Mouse (Mus musculus): ENCODE results near the gene Myh9.
"Not testable (repeated sequence)": the region's sequence is repeated elsewhere in the genome, so short reads cannot be mapped to it uniquely, and the experiment has no call there.

Myh9 gene

DNA sequence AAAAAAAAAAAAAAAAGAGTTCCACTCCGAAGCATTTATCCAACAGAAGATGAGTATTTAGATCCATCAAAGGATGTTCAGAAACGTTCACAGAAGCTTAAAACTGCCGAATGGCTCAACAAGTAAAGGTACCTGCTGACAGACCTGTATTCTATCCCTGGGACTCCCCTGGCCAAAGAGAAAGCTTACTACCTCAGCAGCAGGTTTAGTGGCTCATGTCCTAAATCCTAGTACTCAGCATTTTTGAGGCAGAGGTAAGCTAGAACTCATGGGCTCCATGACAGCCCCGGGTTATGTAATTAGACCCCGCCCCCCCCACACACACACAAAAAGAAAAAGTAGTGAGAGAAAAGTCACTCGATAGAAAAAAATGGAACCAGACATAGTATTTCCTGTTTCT lies 2.1 kb upstream of the Myh9 start:
- no peak for DNase-seq (ENCODE audit: low read depth in 2 of 2, low spot score in 2 of 2)

DNA sequence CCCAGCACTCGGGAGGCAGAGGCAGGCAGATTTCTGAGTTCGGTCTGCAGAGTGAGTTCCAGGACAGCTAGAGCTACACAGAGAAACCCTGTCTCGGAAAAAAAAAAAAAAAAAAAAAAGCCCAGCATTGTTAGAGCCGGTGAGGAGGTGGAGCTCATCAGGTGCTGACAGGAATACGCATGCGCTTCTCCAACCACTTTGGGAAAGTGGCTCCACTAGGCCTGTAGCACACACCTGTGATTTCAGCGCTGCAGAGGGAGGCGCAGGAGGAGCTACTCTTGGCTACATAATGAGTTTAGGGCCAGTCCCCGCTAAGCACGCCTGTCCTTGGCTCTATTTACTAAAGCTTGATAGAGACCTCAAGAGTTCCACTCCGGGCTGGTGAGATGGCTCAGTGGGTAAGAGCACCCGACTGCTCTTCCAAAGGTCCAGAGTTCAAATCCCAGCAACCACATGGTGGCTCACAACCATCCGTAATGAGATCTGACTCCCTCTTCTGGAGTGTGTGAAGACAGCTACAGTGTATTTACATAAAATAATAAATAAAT lies 1.6 kb upstream of the Myh9 start:
- not testable (repeated sequence) for DNase-seq (ENCODE audit: low read depth in 2 of 2, low spot score in 2 of 2)

DNA sequence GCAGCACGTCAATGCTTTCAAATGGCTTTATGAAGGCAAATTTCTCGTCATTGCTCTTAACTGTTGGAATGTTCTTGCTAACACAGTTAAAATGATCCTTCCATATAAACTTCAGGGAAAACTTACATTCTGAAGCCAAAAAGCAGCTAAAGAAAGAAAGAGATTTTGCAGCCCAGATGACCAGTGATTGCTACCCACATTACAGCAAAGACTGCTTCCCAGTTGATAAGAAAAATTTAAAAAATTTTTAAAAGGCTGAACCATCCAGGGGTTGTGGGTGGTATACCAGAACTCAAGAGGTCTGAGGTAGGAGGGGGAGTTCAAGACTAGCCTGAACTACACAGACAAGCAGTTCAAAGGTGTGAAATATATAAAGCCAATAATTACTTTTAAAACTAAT lies 1.1 kb upstream of the Myh9 start:
- DNase-seq (ENCODE audit: low read depth in 2 of 2, low spot score in 2 of 2), result no peak

DNA sequence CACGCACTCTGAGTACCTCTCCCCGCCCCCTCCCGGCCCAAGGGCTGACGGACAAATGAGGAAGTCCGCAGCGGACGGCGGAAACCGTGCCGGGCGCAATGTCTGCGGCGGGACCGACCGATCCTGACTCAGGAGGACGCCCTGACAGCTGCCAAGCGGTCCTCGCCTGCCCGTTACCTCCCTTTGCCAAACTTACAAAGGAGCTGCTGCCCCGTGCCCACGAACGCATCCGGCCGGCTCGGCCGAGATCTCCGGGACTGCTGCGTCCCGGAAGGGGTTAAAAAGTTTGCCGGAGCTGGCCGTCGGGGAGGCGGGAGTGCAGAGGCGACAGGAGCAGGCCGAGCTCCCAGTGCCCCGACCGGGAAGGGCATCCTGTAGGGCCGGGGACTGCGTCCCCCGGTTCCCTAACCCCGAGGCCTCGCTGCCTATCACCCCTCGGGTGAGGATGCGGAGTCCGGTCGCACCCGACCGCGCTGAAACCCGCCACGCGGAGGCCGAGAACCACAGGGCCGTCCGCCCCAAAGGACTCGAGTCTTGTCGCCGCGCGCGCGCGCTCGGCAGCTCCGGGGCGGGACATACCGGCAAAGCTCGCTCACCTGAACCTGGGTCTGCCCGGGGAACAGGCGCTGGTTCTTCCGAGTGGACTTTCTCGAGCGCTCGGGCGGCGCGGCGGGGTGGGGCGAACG lies 471 bp downstream of the Myh9 start:
- DNase-seq (ENCODE audit: low read depth in 2 of 2, low spot score in 2 of 2), result no peak

DNA sequence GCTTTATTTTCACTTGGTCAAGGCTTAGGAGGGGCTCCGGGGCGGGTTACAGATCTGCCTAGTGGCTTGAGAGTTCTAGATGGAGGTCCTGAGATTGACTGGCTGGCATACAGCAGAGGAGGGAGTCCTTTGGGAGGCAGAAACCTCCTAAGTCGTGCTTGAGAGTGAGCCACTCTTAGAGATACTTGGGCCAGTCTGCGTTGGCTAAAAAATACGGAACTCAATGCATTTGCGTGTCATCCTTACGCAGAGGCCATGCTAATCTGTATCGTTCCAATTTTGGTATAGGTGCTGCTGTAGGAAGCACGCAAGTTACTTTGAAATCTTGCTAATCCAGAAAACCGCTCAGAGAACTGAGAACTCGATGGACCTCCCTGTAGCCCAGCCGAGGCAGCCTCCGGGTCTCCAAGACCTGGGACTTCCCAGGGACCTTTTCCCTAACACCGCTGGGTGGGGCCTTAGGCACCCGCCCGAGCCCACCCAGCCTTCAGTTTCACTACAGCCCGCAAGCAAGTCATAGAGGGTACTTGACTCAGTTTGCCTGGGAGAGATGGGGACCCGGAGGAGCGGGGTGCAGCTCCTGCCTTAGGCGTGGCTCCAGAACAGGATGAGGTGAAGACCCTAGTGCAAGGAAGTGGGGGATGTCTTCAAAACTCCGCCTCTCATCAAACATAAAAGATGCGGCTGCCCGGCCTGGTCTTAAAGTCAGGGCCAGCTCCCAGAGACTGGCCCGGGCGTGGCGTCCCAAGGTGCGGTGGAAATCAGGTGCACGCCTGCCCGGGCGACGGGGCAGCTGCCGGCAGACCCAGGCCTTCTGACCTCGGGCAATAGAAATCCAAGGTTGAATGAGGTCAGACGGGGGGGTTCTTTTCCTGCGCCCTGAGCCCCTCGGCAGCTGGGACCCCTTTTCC lies 1.3 kb downstream of the Myh9 start:
- no peak for DNase-seq (ENCODE audit: low read depth in 2 of 2, low spot score in 2 of 2)

DNA sequence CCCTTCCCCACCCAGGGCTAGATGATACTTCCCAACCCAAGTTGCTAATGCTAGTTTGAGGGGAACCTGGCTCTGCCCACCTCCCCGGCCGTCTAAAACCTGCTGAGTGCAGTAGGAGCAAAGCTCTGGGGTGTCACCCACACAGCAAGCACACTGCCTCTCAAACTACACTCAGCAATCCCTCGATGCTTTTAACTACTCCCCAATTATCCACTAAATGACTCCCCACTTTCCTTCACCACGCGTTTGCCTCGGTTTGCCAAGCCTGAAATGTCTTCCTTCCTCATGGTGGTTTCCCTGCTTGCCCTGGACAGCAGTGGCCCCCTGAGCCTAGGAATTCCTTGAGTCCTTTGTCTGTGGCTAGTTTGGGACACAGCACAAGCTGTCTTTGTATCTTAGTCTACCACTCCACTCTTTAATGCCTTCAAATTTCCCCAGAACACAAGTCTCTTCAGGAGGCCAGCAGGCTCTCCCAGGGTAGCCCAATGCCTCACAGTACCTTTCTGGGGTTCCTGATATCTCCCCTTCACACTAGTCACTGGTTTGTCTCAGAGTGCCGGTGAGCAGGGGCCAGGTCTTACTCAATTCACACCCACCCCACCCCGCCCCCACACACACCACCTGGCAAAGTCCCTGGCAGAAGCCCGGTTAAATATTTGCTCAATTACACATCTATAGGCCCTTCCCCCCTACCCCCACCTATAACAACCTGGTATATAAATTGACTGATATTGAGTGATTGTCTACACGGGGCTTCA lies 2.3 kb downstream of the Myh9 start:
- no peak for DNase-seq (ENCODE audit: low read depth in 2 of 2, low spot score in 2 of 2)

DNA sequence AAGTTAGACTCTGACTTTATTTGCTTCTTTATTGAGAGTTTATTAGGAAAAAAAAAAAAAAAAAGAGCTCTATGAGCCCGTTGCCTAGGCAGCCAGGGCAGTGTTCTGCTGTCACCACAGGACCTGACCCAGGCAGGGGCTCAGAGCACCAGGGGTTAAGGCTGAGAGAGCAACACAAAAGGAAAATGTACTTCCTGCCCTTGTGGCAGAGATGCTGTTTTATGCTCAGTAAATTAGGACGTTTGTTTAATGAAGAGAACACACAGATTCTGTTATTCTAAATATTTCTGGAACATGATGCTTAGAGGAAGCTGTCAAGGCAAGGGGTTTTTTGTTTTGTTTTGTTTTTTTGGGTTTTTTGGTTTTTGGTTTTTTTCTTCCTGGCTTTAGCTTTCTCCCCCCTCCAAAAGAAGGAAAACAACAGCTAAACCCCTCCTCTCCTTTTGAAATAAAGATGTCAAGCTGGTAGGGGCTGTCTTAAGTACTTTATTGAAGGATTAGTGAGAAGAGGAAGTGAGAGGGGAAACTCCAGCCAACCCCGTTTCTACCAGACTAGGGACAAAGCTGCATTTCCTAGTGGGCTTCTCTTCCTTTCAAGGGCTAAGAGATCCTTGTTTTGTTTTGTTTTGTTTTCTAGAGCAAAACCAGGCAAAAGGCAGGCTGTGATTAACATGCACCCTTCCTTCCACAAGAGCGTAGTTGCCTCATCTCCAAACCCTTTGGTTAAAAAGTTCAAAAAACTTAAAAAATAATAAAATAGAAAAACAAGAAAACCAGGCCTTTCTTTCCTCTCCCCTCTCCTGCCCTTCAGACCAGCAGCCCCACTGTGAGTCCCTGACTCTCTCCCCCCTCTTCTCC lies 3.2 kb downstream of the Myh9 start:
- DNase-seq (ENCODE audit: low read depth in 2 of 2, low spot score in 2 of 2), result peak in 1 of 2 experiments; percentile 51

DNA sequence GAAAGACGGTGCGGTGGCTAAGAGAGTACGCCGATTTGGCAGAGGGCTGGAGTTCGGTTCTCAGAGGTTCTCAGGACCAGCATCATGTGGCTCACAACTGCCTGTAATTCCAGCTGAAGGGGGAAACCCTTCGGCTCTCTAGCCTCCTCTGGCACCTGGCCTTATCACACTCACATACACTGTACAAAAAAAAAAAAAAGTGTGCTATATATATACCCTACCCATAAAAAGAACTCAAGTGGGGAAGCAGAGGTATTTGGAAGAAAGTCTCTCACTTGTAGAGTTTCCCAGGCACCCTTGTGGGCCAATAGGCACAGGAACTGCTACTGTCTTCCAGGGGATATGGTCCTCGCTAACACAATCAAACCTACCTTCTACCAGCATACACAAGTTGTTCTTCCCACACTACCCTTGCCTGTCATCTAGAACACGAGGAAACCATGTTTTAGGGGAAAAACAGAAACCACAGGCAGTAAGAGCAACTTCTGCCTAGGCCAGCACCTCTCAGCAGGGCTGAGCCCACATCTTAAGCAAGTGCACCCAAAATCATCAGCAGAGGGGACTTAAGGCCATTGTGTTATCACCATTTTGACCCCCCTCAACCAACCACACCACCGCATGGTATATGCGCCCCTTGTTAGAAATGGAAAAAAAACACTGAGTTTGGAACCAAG lies 4.4 kb downstream of the Myh9 start:
- no peak for DNase-seq (ENCODE audit: low read depth in 2 of 2, low spot score in 2 of 2)

DNA sequence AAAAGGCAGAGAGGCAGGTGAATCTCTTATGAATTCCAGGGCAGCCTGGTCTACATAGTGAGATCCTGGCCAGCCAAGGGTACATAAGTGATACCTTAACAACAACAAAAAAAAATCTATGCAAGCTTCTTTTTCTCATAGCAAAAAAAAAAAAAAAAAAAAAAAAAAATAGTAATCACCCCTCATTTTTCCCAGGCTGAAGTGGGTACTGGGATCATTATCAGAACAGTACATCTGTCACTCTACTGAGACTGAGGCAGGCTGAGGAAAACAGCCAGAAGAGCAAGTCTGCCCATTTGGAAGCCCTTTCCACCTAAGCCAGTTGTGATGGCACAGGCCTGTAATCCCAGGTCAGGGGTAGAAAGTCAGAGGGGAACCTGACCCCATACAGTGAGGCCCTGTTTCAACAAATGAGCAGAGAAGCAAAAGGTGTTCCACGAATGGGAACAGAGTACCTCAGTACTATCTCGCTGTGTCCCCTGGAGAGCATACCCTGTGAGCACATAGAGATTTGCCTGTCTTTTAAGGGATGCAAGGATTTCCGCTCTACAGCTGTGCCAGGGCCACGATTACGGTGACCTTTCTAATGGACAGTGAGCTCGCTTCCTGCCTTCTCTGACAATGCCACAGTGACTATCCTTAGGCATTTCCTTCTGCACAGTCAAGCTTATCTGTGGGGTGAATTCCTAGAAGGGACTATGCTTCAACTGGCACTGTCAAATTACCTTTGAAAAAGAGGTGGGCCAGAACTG lies 5.1 kb downstream of the Myh9 start:
- no peak for DNase-seq (ENCODE audit: low read depth in 2 of 2, low spot score in 2 of 2)

DNA sequence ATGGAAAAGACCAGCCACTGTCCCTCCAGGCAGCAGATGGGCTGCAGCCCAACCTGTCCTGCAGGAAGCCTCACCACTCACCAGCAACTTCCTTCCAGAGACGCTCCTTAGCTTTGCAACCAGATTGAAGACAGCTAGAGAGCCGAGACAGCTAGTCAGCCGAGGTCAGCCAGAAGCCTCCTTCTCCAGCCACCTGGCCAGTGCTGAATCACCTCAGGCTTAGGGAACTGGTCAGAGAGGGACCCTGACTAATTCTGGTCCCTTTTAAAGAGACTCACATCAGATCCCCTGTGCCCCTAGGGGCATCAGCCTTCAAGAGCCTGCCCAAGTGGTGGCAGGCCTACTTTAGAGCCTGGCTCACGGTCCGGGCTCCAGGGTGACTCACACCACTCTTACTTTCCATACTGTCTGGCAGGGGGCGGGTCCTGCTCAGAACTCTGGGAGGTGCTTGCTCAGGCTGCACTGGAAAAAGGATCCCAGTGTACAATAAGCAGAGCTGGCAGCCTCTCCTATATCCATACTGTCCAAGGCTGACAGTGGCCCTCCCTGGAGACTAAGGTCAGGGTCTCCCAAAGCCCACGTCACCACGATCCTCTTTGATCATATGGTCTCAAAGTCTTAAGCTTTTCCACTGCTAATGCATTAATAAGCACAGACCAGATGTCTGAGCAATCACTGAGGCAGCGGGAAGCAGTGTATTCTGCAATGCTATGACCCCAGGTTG lies 5.9 kb downstream of the Myh9 start:
- DNase-seq (ENCODE audit: low read depth in 2 of 2, low spot score in 2 of 2), result no peak

DNA sequence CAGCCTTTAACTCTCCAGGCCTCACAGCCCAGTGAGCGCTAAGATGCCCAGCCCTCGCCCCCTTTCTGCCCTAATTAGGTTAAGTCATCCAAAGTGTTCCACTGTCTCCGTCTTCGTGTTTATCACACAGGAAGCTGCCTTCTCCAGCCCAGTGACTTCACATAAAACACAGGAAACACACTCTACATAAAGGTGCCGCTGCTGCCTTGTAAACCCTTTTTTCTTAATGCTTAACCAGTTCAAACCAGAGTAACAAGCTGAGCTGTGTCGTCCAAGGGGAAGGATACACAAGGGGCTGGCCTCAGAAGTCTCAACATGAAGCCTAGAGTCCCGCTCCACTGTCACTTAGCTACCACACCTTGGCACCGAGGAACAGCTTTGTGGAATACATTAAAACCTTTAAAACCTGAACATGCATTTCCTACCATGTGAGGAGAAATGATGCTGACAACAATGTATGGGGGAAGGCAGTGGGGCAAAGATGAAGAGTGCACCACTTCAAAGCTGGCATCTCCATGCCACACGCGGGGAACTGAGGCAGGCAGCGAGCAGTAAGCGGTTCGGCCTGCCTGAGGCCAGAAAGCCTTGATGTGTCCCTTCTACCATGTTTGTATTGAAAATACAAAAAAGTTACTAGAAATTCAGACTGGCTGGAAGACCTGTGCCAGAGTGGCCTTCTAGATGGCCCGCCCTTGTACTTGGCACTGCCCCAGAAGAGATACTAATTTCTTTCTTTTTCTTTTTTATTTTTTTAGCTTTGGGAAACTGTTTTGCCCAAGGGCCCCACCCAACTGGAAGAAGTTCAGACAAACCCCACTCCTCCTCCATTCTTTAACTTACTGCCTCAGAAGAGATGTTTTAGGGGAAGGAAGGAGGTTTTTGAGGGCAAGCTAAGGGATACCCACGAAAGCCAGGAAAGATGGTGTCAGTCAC lies 7.4 kb downstream of the Myh9 start:
- peak; percentile 75 to 81 for DNase-seq (ENCODE audit: low read depth in 2 of 2, low spot score in 2 of 2)

DNA sequence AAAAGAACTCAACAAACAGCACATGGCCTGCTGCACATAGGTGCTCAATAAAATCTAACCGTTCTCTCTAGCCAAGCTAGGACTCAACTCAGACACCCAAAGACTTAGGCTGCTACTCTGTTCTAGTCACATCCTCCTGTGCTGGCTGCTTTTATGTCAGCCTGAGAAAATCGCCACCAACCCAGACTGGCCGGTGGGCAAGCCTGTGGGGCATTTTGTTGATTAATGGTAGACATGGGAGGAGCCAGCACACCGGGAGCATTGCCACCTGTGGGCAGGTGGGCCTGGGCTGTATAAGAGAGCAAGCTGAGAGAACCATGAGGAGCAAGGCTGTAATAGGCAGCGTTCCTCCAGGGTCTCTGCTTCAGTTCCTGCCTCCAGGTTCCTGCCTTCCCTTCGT lies 8.2 kb downstream of the Myh9 start:
- DNase-seq (ENCODE audit: low read depth in 2 of 2, low spot score in 2 of 2), result no peak

DNA sequence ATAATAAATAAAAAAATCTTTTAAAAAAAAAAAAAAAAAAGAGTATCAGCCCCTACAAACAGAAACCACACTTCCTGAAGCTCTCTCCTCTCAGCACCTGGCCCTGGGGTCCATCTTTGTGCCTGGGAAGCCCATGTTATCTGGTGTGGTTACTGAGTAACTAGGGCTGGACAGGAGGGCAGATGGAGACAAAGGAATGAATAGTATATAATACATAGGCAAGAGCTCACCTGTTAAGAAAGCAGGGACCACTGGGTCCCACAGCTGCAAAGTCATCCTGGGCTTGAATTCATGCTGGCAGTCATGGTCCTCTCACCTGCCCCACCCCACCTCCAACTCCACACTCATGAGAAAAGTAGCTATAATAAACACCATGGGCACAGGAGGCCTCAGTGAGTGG lies 8.9 kb downstream of the Myh9 start:
- DNase-seq (ENCODE audit: low read depth in 2 of 2, low spot score in 2 of 2), result no peak

DNA sequence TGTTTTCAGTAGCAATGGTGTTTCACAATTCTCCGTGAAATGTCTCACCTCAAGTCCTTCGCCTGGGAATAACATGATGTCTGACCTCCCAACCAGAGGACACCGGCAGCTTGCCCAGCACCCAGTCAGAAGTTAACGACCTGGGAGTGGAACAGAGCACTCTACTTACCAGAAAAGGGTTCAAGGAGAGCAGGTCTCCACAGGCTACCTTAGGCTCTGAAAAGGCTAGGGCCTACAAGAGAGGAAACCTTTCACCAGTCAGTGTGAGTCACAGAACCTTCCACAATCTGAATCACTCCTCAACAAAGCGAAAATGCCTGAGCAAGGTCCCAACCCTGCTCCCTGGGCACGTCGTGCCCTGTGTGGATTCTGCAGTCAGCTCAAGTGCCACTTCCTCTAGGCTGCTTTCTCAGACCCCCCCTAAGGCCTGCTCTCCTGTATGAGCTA lies 9.5 kb downstream of the Myh9 start:
- DNase-seq (ENCODE audit: low read depth in 2 of 2, low spot score in 2 of 2), result no peak

DNA sequence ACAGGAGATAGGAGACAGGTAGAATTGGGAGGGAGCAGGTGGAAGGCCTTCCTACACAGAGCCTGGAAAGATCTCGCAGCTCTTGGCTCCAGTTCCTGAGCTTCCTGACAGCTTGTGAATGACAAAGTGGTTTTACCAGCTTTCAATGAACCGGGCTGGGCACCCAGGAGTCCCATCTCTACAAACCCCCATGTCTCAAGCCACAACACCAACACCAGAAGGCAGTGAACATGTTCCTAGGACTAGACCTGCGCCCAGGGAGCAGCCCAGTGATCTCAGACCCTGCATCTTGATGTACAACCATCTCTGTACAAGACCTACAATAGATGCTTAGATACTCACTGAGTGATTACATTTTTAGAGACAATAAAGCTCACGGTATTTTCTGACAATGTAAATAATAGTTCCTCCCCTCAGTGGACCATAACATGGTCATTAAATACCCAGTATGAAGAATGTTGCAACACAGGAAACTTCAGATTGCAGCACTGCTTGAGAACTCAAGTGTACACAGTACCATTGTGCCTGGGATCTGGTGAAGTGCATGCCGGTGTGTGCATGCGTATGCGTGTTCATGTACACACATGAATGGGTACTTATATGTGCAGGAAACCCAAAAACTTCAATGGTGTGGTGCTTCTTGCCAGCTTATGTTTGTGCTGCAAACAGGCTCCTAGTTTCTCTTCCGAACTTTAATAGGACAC lies 10.1 kb downstream of the Myh9 start:
- DNase-seq (ENCODE audit: low read depth in 2 of 2, low spot score in 2 of 2), result no peak

DNA sequence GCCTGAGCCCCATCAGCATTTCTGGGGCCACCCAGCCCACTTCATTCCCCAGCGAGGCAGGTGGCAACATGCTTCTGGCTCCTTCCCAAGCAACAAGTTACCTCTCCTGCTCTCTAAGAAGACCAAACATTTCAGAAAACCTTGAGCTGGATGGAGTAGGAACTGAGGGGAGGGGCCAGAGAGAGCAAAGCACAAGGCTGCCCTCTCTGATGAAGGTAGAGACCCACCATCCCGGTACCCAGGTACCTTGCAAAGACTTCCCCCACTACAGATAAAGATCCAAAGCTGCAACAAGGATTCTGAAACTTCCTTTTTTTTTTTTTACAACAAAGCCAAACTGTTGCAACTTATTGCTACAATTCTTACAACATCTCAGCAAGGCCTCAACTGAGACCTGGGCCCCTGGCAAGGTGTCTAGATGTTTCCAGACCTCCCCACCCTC lies 10.8 kb downstream of the Myh9 start:
- no peak for DNase-seq (ENCODE audit: low read depth in 2 of 2, low spot score in 2 of 2)
